Mouse (Mus musculus) thymus, adult 2 months (tissue): ENCODE data around the gene Gnb1l. TPM values are rescaled to one million over a fixed set of nuclear protein-coding genes. Genes with fewer than 3 reads are reported as not detected.

Source experiments
- DNase-seq: peaks from one replicate; pipeline ENCODE4 v3.0.0; 2021
- H3K27ac ChIP-seq: fragments of 200-500 bp; 2 replicates; pipeline ENCODE4 v1.5.1; 2012; ENCODE audit warnings: low read length, control low read depth; ENCODE audit not compliant: control insufficient read depth, insufficient read depth
- H3K27me3 ChIP-seq: fragments of 200-500 bp; 2 replicates; pipeline ENCODE4 v1.6.1; 2012; ENCODE audit warnings: mild to moderate bottlenecking, low read length, moderate library complexity, mixed read lengths; ENCODE audit not compliant: control insufficient read depth, insufficient read depth
- H3K36me3 ChIP-seq: fragments of 200-500 bp; 2 replicates; pipeline ENCODE4 v1.6.1; 2012; ENCODE audit warnings: mild to moderate bottlenecking, low read length, moderate library complexity; ENCODE audit not compliant: control insufficient read depth, insufficient read depth
- H3K4me1 ChIP-seq: fragments of 200-500 bp; replicated peaks from 2 replicates; pipeline ENCODE4 v1.6.1; 2012; ENCODE audit warnings: low read length; ENCODE audit not compliant: control insufficient read depth, insufficient read depth
- H3K4me3 ChIP-seq: fragments of 200-500 bp; 2 replicates; pipeline ENCODE4 v1.5.1; 2012; ENCODE audit warnings: mild to moderate bottlenecking, low read length, control low read depth, moderate library complexity; ENCODE audit not compliant: control insufficient read depth, insufficient read depth
- CTCF ChIP-seq: fragments of 200-500 bp; IDR thresholded peaks from 2 replicates; pipeline ENCODE4 v1.5.1; 2012; ENCODE audit warnings: mild to moderate bottlenecking, control low read depth, low read length, moderate library complexity, borderline replicate concordance; ENCODE audit not compliant: control insufficient read depth, poor library complexity, insufficient read depth; ENCODE audit errors: extremely low read depth
- POLR2A ChIP-seq: fragments of 200-500 bp; IDR thresholded peaks from 2 replicates; pipeline ENCODE4 v1.6.1; 2012; ENCODE audit warnings: mild to moderate bottlenecking, low read length, control low read depth, moderate library complexity; ENCODE audit not compliant: control insufficient read depth, poor library complexity, insufficient read depth; ENCODE audit errors: extremely low read depth
- WGBS: fragments of 180-500 bp; shearing (Covaris S2); methylation state at CpG from one replicate; pipeline ENCODE4 v1.1.7; 2018; 5-methylcytosine and 5-hydroxymethylcytosine counted together
- polyA plus RNA-seq: library from polyadenylated mRNA; depleted of rRNA; stranded (reverse); fragments of >200 nt; gene quantifications from 2 replicates; pipeline ENCODE4 v1.2.3, GENCODE M21; 2012

The Gnb1l gene
- polyA plus RNA-seq, 1 experiment = 48.9 TPM

DNA sequence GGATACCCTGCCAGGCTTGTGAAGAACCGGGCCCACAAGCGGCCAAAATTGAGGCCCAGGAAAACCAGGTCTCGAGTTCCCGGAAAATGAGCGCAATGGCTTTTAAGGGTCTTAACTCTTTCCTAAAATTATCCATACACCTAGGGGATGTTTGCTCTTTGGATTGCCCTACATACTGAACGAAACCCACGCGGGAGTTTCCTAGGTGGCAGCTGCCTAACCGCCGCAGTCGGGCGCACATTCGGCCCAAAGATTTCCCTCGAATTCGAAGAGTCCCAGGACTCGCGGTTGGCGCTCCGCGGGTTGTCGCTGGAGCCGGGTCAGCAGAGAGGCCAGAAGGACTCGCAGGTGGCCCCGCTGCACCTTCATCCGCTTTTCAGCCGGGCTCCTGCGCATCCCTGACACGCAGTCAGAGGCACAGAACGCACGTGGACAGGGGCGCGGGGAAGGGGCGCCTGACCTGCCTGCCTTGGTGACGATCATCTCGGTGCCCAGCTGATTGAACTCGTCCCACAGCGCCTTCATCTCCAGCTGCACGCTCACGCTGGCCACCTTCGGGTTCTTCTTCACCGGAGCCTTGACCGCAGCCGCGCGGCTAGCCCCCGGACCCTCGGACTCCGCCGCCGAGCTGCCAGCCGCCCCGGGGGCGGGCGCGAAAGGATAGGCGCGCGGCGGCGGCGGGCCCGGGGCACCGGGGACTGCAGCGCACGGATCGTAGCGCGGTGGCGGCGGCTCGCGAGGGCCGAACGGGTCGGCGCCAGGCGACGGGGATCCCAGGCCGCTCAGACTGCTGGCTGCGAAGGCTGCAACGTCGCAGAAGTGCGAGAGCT is 87.8 kb downstream of the Gnb1l start:
- Histone ChIP-seq H3K27me3 (peaks cover 42% of the 10 kb centered on the region), H3K27ac (no peak overlapping the region)
- 7% methylated on average over 83 of the region's 83 CpGs for WGBS

DNA sequence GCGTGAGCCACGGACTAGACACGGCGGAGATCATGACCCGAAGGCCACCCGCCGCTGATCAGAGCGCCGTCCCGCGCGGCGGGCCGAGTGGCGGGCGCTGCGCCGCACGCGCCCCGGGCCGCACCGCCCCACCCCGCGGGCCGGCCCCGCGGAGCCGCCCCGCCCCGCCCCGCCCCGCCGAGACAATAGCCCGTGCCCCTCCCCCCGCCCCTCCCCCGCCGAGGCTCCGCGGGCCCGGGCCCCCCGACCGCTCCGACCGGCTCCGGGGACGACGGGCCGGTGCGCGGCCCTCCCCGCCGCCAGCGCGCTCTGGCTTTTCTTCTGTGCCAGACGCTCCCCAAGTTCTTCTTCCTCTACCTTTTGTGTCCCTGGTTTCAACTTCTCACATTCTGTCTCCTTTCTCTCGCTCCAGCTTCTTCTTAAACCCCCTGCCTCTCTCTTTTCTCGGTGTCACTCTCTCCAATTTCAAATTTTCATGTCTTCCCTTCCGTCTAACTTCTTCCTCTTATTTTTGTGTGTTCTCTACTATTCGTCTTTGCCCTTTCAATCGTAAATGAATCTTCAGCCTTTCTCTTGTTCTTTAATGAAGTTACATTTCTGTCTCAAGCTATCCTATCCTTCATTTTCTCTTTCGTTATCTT is 88.5 kb downstream of the Gnb1l start:
- Histone ChIP-seq H3K4me1 (peaks cover 14% of the 10 kb centered on the region), H3K27me3 (peaks cover 40% of the 10 kb centered on the region), H3K4me3 (no peak overlapping the region), H3K27ac (no peak overlapping the region), H3K36me3 (no peaks in the 10 kb centered on the region)
- TF ChIP-seq CTCF (no peak), POLR2A (no peak)
- no peak for DNase-seq
- 4% methylated on average over 55 of the region's 62 CpGs for WGBS

More for the DNA sequence above, 87.8 kb downstream of the Gnb1l start:
- DNase-seq = no peak
- Histone ChIP-seq H3K4me1 (peaks cover 15% of the 10 kb centered on the region), H3K4me3 (no peak overlapping the region), H3K36me3 (no peaks in the 10 kb centered on the region)
- TF ChIP-seq POLR2A = no peak
- no peak for TF ChIP-seq CTCF

DNA sequence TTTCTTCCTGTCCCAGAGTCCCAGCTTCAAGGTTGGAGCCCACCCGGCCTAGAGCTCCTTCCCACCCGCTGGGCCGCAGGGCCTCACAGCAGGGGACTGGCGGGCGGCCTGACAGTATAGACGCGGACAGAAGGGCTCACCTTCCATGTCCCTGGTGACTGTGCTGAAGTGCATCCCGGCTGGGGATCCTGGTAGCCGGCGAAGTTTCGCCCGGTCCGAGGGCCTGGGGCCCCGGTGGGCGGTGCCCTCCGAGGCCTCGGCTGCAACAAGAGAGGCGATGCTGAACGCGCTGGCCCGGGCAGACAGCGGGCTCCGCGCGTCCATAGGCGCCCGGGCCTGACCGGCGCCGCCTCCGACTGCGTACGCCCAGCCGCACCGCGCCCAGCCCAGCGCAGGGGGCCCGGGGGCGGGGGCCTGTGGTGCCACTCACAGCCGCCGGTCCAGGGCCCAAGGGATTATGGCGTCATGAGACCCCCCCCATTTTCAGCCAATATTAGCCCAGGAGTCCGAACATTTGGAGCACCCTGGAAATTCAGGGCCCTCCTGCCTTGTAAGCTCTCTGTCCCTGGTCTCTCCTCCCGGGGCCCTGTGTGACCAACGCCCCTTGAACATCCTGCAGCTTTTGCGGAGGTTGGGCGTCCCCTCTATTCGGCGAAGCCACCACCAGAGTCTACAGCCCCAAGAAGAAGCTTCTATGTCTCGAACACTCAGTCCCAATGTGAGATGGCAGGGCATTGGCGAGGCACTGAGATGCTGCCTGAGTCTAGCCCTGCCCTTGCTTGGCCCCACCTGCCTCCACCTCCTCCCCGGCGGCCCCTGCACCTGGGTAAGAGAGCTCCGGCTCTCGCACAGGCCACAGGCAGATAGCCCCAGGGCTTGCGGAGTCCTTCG is 89.6 kb downstream of the Gnb1l start:
- Histone ChIP-seq H3K4me1 (peaks cover 14% of the 10 kb centered on the region), H3K36me3 (no peaks in the 10 kb centered on the region), H3K27me3 (peaks cover 30% of the 10 kb centered on the region; the same call in 1 of the 2 replicates), H3K4me3 (no peak overlapping the region), H3K27ac (no peak overlapping the region)
- 12% methylated on average over 57 of the region's 57 CpGs for WGBS
- TF ChIP-seq POLR2A = no peak
- no peak for TF ChIP-seq CTCF
- DNase-seq = no peak

DNA sequence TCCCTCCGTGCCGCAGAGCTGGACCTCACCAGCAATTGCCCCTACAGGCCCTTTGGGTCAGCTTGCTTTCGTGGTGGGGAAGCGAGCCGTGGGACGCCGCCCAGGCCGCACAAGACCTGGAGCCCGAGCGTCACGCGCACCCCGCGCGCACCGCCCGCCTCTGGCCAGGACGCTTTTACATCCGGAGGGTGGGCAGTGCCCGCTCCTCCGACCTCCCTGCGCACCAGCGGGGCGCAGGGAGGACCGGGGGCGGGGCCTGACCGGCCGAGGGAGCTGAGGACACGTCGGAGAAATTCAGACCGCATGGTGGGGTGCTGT is 90.2 kb downstream of the Gnb1l start:
- H3K27ac ChIP-seq = no peak overlapping the region
- H3K36me3 ChIP-seq = no peaks in the 10 kb centered on the region
- 26% methylated on average over 31 of the region's 31 CpGs for WGBS
- no peak overlapping the region for H3K4me3 ChIP-seq
- peaks cover 14% of the 10 kb centered on the region for H3K4me1 ChIP-seq
- no peak for TF ChIP-seq CTCF
- no peak for TF ChIP-seq POLR2A
- peaks cover 24% of the 10 kb centered on the region; the same call in 1 of the 2 replicates for H3K27me3 ChIP-seq
- no peak for DNase-seq

GRCm38 (mm10) chr16:18589080-18589621 is 90.6 kb downstream of the Gnb1l start:
- WGBS = 82% methylated on average over 9 of the region's 9 CpGs
- H3K27ac ChIP-seq = no peak overlapping the region
- TF ChIP-seq POLR2A (no peak), CTCF (no peak)
- H3K27me3 ChIP-seq = peaks cover 20% of the 10 kb centered on the region; the same call in 1 of the 2 replicates
- H3K36me3 ChIP-seq = no peaks in the 10 kb centered on the region
- DNase-seq = no peak
- peaks cover 14% of the 10 kb centered on the region for H3K4me1 ChIP-seq
- no peak overlapping the region for H3K4me3 ChIP-seq
